Mouse (Mus musculus): ENCODE results near the gene Rexo2.

Rexo2 gene

DNA sequence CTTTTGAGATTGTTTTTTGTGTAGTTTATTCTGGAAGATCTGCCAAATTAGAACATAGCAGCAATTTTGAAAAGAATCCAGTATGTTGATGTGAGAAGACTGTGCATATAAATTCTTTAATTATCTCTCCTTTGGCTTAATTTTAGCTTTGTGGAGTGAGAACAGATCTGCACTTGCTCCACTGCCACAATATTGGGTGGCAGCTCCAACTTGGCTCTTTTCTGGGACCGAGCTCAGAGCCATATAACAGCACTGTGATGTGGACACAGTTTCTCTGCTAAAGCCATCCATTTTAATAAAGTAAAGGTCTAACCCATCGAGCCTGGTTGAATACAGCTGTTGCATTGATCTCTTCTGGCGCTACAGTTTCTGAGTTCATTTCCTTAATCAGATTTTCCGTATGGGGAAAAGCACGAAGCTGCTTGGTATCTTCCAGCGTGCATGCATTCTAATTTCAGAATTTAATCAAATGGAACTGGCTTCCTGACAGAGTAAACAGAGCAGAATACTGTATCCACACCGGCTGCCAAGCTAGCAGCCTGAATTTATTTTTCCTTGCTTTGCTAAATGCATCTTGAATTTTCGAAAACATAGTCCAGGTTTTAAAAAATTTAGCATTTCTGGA is 24.4 kb upstream of the Rexo2 start:
- Histone ChIP-seq H3K36me3 (ENCODE audit: insufficient read depth, low read length) (no peaks in the 10 kb centered on the region), H3K27me3 (ENCODE audit: insufficient read depth, low read length) (no peaks in the 10 kb centered on the region; the same call in 1 of the 2 replicates), H3K4me3 (replicated peaks; ENCODE audit: low read length) (no peak overlapping the region), H3K4me1 (replicated peaks; ENCODE audit: low read depth, low read length) (no peaks in the 10 kb centered on the region), H3K9me3 (ENCODE audit: low read length) (no peaks in the 10 kb centered on the region)
- TF ChIP-seq NANOG (IDR thresholded peaks at IDR 0.05; ENCODE audit: borderline replicate concordance, low read length) (no peak), POU5F1 (IDR thresholded peaks at IDR 0.05; ENCODE audit: borderline replicate concordance, low read length) (no peak), CTCF (conservative IDR thresholded peaks at IDR 0.05; ENCODE audit: low read length) (no peak)

DNA sequence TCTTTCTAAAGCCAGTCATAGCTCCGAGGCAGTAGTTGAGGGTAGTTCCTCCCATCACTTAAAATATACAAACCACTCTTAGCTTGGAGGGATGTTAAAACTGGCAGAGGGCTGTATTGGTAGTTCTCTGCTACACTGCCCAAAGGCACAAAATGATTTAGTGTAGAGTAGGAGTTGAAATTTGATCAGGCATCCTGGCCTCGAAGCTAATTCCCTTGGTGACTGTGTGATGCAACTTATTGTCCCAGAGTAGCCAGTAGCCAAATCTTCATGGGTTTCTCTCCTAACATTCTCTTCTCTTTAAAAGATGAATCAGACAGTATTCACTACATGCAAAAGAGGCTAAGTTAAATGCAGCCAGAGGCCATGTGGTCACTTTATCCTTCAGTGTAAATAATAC is 22.6 kb upstream of the Rexo2 start:
- Histone ChIP-seq H3K4me1 (replicated peaks; ENCODE audit: low read depth, low read length) (no peaks in the 10 kb centered on the region), H3K27me3 (ENCODE audit: insufficient read depth, low read length) (no peaks in the 10 kb centered on the region), H3K4me3 (replicated peaks; ENCODE audit: low read length) (no peak overlapping the region), H3K9me3 (ENCODE audit: low read length) (no peaks in the 10 kb centered on the region), H3K36me3 (ENCODE audit: insufficient read depth, low read length) (no peaks in the 10 kb centered on the region)
- TF ChIP-seq NANOG (IDR thresholded peaks at IDR 0.05; ENCODE audit: borderline replicate concordance, low read length), result no peak
- no peak for TF ChIP-seq POU5F1 (IDR thresholded peaks at IDR 0.05; ENCODE audit: borderline replicate concordance, low read length)
- no peak for TF ChIP-seq CTCF (conservative IDR thresholded peaks at IDR 0.05; ENCODE audit: low read length)

GRCm38 (mm10) chr9:48501192-48501591 is 20.8 kb upstream of the Rexo2 start:
- H3K9me3 ChIP-seq (ENCODE audit: low read length), result no peaks in the 10 kb centered on the region
- H3K4me1 ChIP-seq (replicated peaks; ENCODE audit: low read depth, low read length), result peaks cover 2% of the 10 kb centered on the region
- peaks cover 5% of the 10 kb centered on the region; the same call in 1 of the 2 replicates for H3K36me3 ChIP-seq (ENCODE audit: insufficient read depth, low read length)
- no peaks in the 10 kb centered on the region for H3K27me3 ChIP-seq (ENCODE audit: insufficient read depth, low read length)
- H3K4me3 ChIP-seq (replicated peaks; ENCODE audit: low read length), result no peak overlapping the region
- no peak for TF ChIP-seq CTCF (conservative IDR thresholded peaks at IDR 0.05; ENCODE audit: low read length)
- TF ChIP-seq NANOG (IDR thresholded peaks at IDR 0.05; ENCODE audit: borderline replicate concordance, low read length), result no peak
- no peak for TF ChIP-seq POU5F1 (IDR thresholded peaks at IDR 0.05; ENCODE audit: borderline replicate concordance, low read length)

DNA sequence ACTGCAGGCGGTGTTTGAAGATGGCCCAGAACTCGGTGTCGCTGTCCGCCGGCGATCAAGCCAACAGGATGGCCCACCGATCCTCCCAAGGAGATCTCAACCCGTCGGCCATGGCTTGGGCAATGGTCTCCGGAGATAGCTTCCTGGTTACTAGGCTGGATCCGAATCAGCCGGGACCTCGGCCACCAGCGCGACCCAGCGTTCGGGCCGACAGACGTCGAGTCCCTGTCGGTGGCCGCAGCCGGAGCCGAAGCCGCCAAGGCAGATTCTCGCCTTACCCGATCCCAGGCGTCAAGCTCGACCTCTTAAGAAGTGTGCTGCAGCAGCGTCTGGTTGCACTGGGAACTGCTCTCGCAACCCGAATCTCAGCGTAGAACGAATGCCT is 15.1 kb upstream of the Rexo2 start:
- Histone ChIP-seq H3K27me3 (ENCODE audit: insufficient read depth, low read length) (no peaks in the 10 kb centered on the region), H3K4me3 (replicated peaks; ENCODE audit: low read length) (peak overlapping the region; percentile 90), H3K9me3 (ENCODE audit: low read length) (no peaks in the 10 kb centered on the region), H3K36me3 (ENCODE audit: insufficient read depth, low read length) (peaks cover 38% of the 10 kb centered on the region), H3K4me1 (replicated peaks; ENCODE audit: low read depth, low read length) (peaks cover 17% of the 10 kb centered on the region)
- TF ChIP-seq CTCF (conservative IDR thresholded peaks at IDR 0.05; ENCODE audit: low read length), result no peak
- no peak for TF ChIP-seq POU5F1 (IDR thresholded peaks at IDR 0.05; ENCODE audit: borderline replicate concordance, low read length)
- TF ChIP-seq NANOG (IDR thresholded peaks at IDR 0.05; ENCODE audit: borderline replicate concordance, low read length), result no peak

- Histone ChIP-seq H3K9me3 (ENCODE audit: low read length) (no peaks in the 10 kb centered on the region), H3K4me1 (replicated peaks; ENCODE audit: low read depth, low read length) (peaks cover 17% of the 10 kb centered on the region), H3K36me3 (ENCODE audit: insufficient read depth, low read length) (peaks cover 44% of the 10 kb centered on the region), H3K4me3 (replicated peaks; ENCODE audit: low read length) (peak within 1 kb of the TSS; percentile 90), H3K27me3 (ENCODE audit: insufficient read depth, low read length) (no peaks in the 10 kb centered on the region)
- TF ChIP-seq POU5F1 (IDR thresholded peaks at IDR 0.05; ENCODE audit: borderline replicate concordance, low read length), result no peak
- no peak for TF ChIP-seq NANOG (IDR thresholded peaks at IDR 0.05; ENCODE audit: borderline replicate concordance, low read length)
- TF ChIP-seq CTCF (conservative IDR thresholded peaks at IDR 0.05; ENCODE audit: low read length), result no peak
These were observed 14.6 kb upstream of the Rexo2 start, which contains the start of the genes Rbm7 and Gm5617 for GRCm38 (mm10) chr9:48494817-48495547. TSS of gene Rbm7 (minus strand) at chr9:48495299. TSS of gene Gm5617 (plus strand) at chr9:48495442.

DNA sequence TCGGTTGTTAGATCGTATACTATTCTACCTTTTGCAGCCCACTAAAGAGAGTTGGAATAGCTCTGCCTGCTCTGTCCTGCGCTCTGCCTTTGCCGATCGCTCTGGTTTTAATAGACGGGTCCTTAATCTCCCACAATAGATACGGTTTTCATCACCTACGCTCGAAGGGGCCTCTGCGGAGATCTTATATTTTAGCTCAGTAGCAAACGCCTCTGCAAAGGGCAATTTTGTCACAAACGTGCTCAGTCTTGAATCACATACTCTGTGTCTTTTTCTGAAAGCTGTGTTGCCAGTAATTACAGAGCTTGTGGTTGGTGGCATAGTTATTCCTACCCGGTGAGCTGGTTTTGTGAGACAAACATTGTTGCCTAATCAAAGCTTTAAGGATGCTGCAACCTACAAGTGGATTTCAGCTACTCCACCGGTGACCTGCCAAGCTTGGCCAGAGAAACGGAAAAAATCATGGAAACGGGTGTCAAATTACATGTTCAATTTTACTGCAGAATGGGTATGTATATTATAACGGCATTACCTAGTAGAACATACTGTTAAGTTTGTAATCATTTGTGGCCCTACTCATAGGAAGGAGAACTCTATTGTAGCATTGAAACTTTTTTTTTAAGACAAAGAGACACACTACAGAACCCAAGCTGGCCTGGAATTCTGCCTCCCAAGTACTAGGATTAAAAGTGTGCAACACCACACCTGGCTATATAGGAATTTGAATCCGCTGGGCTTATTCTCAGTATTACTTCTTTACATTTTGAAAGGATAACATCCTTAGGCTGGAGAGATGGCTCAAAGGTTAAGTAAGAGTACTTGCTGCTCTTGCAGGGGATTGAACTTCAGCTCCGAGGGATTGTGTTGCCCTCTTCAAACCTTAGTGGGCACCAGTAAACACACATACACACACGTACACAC is 1.1 kb upstream of the Rexo2 start:
- H3K4me3 ChIP-seq (replicated peaks; ENCODE audit: low read length), result peak overlapping the region; percentile 95
- H3K36me3 ChIP-seq (ENCODE audit: insufficient read depth, low read length), result peaks cover 31% of the 10 kb centered on the region
- peaks cover 22% of the 10 kb centered on the region for H3K4me1 ChIP-seq (replicated peaks; ENCODE audit: low read depth, low read length)
- H3K27me3 ChIP-seq (ENCODE audit: insufficient read depth, low read length), result peaks cover 6% of the 10 kb centered on the region; the same call in 1 of the 2 replicates
- TF ChIP-seq CTCF (conservative IDR thresholded peaks at IDR 0.05; ENCODE audit: low read length), result no peak
- no peak for TF ChIP-seq NANOG (IDR thresholded peaks at IDR 0.05; ENCODE audit: borderline replicate concordance, low read length)
- no peak for TF ChIP-seq POU5F1 (IDR thresholded peaks at IDR 0.05; ENCODE audit: borderline replicate concordance, low read length)
- no peaks in the 10 kb centered on the region for H3K9me3 ChIP-seq (ENCODE audit: low read length)

GRCm38 (mm10) chr9:48479838-48480410 is 499 bp downstream of the Rexo2 start:
- TF ChIP-seq CTCF (conservative IDR thresholded peaks at IDR 0.05; ENCODE audit: low read length) (no peak), NANOG (IDR thresholded peaks at IDR 0.05; ENCODE audit: borderline replicate concordance, low read length) (no peak)

More at GRCm38 (mm10) chr9:48479838-48480410, 499 bp downstream of the Rexo2 start:
- Histone ChIP-seq H3K36me3 (ENCODE audit: insufficient read depth, low read length) (peaks cover 33% of the 10 kb centered on the region), H3K4me3 (replicated peaks; ENCODE audit: low read length) (peak overlapping the region; percentile 95), H3K27me3 (ENCODE audit: insufficient read depth, low read length) (peaks cover 6% of the 10 kb centered on the region; the same call in 1 of the 2 replicates), H3K9me3 (ENCODE audit: low read length) (no peaks in the 10 kb centered on the region), H3K4me1 (replicated peaks; ENCODE audit: low read depth, low read length) (peaks cover 29% of the 10 kb centered on the region)
